Mouse (Mus musculus) lung, adult 2 months (tissue): ENCODE data around the gene Wfdc8. TPM values are rescaled to one million over a fixed set of nuclear protein-coding genes. Genes with fewer than 3 reads are reported as not detected.
A peak's percentile ranks its signal among the peaks of the same experiment; 100 is the strongest.

ENCODE experiments used
- DNase-seq: peaks from one replicate; pipeline ENCODE4 v3.0.0; 2022
- H3K4me1 ChIP-seq: fragments of 200-500 bp; 2 replicates; pipeline ENCODE4 v1.6.1; 2011; ENCODE audit warnings: low read length; ENCODE audit not compliant: control insufficient read depth, insufficient read depth
- H3K4me3 ChIP-seq: fragments of 200-500 bp; replicated peaks from 2 replicates; pipeline ENCODE3; 2011; ENCODE audit warnings: low read depth, mild to moderate bottlenecking, control low read depth, low read length; ENCODE audit errors: extremely low read depth
- CTCF ChIP-seq: fragments of 200-500 bp; IDR thresholded peaks from 2 replicates; pipeline ENCODE4 v1.5.1; 2011; ENCODE audit warnings: mild to moderate bottlenecking, low read length, control low read depth; ENCODE audit not compliant: insufficient read depth
- POLR2A ChIP-seq: fragments of 200-500 bp; IDR thresholded peaks from 2 replicates; pipeline ENCODE4 v1.6.1; 2011; ENCODE audit warnings: low read depth, mild to moderate bottlenecking, control low read depth, low read length, borderline replicate concordance; ENCODE audit errors: extremely low read depth
- WGBS: fragments of 180-500 bp; shearing (Covaris S2); methylation state at CpG from one replicate; pipeline ENCODE4 v1.1.7; 2018; 5-methylcytosine and 5-hydroxymethylcytosine counted together
- polyA plus RNA-seq: library from polyadenylated mRNA; depleted of rRNA; stranded (reverse); fragments of >200 nt; gene quantifications from 2 replicates; pipeline ENCODE4 v1.2.3, GENCODE M21; 2012

The Wfdc8 gene
- polyA plus RNA-seq, 1 experiment = 5.3 TPM

- no peak overlapping the region for H3K4me3 ChIP-seq
- no peak for DNase-seq
- TF ChIP-seq POLR2A (no peak), CTCF (no peak)
- 40% methylated on average over 5 of the region's 5 CpGs for WGBS
- H3K4me1 ChIP-seq = no peaks in the 10 kb centered on the region
Measured at GRCm38 (mm10) chr2:164564346-164564745, 49.1 kb downstream of the Wfdc8 start.

GRCm38 (mm10) chr2:164563339-164564038, 49.9 kb downstream of the Wfdc8 start:
- WGBS = 3% methylated on average over 32 of the region's 32 CpGs
- peak; percentile 57 for DNase-seq
- Histone ChIP-seq H3K4me3 (peak overlapping the region; percentile 64), H3K4me1 (no peaks in the 10 kb centered on the region; the same call in 1 of the 2 replicates)
- TF ChIP-seq POLR2A (no peak), CTCF (0 out of 2 replicates have a peak, but pooled peaks have one; percentile 29)

- no peak for TF ChIP-seq CTCF
- TF ChIP-seq POLR2A = peak; percentile 90
- peak; percentile 73 for DNase-seq
- Histone ChIP-seq H3K4me1 (no peaks in the 10 kb centered on the region; the same call in 1 of the 2 replicates), H3K4me3 (peak within 1 kb of the TSS; percentile 64)
- WGBS = 24% methylated on average over 24 of the region's 24 CpGs
Measured at GRCm38 (mm10) chr2:164562391-164563188, 50.8 kb downstream of the Wfdc8 start, which contains the start of gene Wfdc2. TSS of gene Wfdc2 (plus strand) at chr2:164562413.

GRCm38 (mm10) chr2:164560106-164560505, 53.3 kb downstream of the Wfdc8 start:
- TF ChIP-seq POLR2A (no peak), CTCF (no peak)
- 87% methylated on average over 8 of the region's 8 CpGs for WGBS

GRCm38 (mm10) chr2:164558991-164559645, 54.3 kb downstream of the Wfdc8 start:
- H3K4me3 ChIP-seq = no peak overlapping the region
- peak; percentile 33 for DNase-seq
- no peaks in the 10 kb centered on the region; the same call in 1 of the 2 replicates for H3K4me1 ChIP-seq
- no peak for TF ChIP-seq POLR2A
- no peak for TF ChIP-seq CTCF
- 34% methylated on average over 16 of the region's 16 CpGs for WGBS

More at GRCm38 (mm10) chr2:164560106-164560505, 53.3 kb downstream of the Wfdc8 start:
- Histone ChIP-seq H3K4me1 (no peaks in the 10 kb centered on the region; the same call in 1 of the 2 replicates), H3K4me3 (no peak overlapping the region)
- DNase-seq = no peak

- no peak for TF ChIP-seq CTCF
- no peak for TF ChIP-seq POLR2A
- no peak for DNase-seq
Measured at GRCm38 (mm10) chr2:164558426-164558825, 55.0 kb downstream of the Wfdc8 start.

GRCm38 (mm10) chr2:164551502-164551901, 61.9 kb downstream of the Wfdc8 start:
- Histone ChIP-seq H3K4me3 (no peak overlapping the region), H3K4me1 (0 out of 2 replicates have a peak, but pooled peaks cover 3% of the 10 kb centered on the region)
- WGBS = 51% methylated on average over 9 of the region's 9 CpGs
- DNase-seq = no peak
- no peak for TF ChIP-seq CTCF
- no peak for TF ChIP-seq POLR2A

More at GRCm38 (mm10) chr2:164558426-164558825, 55.0 kb downstream of the Wfdc8 start:
- H3K4me3 ChIP-seq = no peak overlapping the region
- no peaks in the 10 kb centered on the region; the same call in 1 of the 2 replicates for H3K4me1 ChIP-seq
- 48% methylated on average over 8 of the region's 8 CpGs for WGBS

- Histone ChIP-seq H3K4me1 (0 out of 2 replicates have a peak, but pooled peaks cover 3% of the 10 kb centered on the region), H3K4me3 (no peak overlapping the region)
- WGBS = 45% methylated on average over 2 of the region's 2 CpGs
- TF ChIP-seq POLR2A = no peak
- TF ChIP-seq CTCF = no peak
- no peak for DNase-seq
Measured at GRCm38 (mm10) chr2:164550895-164551269, 62.5 kb downstream of the Wfdc8 start.
